Mouse (Mus musculus) embryo, embryonic 10 days (tissue): ENCODE measurements around the gene Spaca4.
A peak's percentile ranks its signal among the peaks of the same experiment; 100 is the strongest.

Experiments used
- DNase-seq: peaks from one replicate; pipeline ENCODE4 v3.0.0-alpha.2; 2015; ENCODE audit warnings: low spot score

The Spaca4 gene

DNA sequence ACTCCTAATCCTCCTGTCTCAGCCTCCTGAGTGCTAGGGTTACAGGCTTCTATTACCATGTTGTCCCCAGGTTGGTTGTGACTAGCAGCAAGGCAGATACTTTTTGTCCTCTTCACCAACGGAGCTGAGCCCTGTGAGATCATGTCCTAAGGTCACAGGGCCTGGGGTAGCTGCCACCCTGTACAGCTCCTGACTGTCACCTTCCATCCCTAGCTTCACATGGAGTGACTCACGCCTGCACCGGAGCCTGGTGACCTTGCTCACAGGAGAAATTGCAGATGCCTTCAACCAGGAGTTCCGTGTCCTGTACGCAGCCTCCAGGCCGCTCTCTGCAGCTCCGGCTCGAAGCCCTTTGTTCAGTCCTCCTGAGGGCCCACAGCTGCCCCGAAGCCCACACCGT is 806 bp upstream of the Spaca4 start:
- DNase-seq: no peak

GRCm38 (mm10) chr7:45725151-45725550 is 462 bp downstream of the Spaca4 start:
- DNase-seq: no peak

DNA sequence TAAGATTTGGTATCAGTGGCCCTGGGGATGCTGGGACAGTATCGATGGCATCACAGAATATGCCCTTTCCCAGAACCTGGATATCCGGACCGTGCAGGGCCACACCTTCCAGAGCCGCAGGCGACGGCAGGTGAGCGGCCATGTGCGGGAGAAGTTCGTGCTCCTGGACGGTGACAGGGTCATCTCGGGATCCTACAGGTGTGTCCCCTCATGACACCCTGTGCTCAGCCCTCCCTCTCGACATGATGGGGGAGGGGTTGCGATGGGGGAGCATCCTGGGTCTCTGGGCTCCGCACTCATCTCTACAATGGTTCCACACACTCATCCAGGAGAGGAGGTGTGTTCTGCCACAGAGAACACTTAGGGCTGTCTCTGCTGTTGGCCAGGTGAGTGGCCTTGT is 1.8 kb downstream of the Spaca4 start:
- DNase-seq: no peak

GRCm38 (mm10) chr7:45723301-45723700 is 2.3 kb downstream of the Spaca4 start:
- DNase-seq: no peak

GRCm38 (mm10) chr7:45722348-45722713 is 3.3 kb downstream of the Spaca4 start:
- no peak for DNase-seq

DNA sequence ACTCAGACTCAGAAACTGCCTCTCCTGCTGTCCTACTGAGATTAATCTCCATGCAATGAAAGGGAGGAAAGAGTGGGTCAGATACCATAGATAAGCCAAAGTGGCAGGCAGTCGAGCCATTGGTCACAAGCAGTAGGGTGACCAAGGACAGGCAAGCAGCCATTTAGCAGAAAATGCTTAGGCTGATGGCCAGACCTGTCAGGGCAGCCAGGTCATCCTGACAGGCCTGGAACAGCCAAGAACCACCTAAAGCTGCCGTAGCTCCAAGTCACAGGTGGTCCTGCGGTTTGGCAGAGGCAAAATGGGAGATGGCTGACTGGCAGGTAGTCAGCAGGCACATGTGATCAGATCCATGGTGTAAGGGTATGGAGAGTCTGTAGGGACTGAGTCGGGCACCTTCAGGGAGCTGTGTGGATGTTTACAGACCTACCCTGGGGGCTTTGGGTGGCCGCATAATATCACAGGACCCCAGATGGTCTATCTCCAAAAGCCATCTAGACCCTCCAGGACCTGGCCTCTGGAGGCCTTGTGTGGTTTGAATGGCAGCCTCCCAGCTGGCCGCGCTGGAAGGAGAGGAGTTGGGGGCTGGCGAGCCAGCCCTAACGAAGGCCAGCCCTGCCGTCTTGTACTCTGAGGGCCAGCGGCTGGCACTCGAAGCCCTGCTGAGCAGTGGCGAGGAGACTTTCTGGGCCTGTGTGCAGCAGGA is 3.8 kb downstream of the Spaca4 start:
- no peak for DNase-seq

DNA sequence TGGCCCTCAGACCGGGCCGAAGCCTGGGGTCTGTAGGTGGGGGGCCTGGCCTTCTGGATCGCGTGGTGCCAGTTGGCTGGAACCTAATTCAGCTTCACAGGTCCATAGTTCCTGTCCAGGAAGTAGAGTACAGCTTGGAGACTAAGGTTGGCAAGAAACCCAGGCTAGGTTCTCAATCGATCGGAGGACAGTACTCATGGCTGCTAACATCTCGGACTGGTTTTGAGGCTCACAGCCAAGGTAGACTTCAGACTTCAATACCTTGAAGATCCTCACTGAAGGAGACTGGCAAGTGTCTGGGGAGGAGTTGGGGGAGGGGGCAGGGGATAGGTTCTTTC is 4.4 kb downstream of the Spaca4 start:
- DNase-seq: no peak

DNA sequence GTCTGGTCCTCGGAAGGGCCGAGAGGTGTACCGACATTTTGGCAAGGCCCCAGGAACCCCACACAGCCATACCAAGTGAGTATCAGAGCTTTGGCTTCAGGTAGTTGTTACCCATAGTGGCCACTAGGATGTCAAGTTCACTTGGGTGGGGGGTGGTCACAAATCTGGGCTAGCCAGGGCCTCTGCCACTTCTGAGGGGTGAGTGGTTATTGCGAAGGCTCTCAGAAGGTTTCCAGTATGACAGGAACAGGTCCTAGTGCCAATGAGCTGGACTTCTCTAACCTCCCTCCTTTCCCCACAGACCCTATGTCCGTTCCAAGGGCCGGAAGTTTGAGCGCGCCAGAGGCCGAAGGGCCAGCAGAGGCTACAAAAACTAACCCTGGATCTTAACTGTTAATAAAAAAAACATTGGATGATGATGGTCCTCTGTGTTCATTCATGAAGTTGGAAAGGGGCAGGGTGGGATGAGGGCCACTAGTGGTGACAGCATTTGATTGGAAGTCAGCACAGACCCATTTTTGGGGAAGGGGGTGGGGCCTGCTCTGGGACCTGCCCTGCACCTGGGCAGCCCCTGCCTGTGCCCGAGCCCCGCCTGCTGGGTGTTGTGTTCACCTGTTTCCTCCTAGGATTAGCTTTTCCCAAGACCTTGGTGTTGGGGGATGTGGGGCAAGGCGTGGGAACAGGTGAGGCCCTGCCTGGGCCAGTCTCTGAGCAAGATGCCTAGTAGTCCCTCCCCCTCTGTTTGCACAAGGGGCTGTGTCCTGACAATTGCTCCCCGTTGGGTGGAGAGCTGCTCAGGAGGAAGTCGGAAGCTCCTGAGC is 5.0 kb downstream of the Spaca4 start, which contains the start of gene Fam83e:
Gene Fam83e (plus strand): TSS at position 800 of the 821 bp plus-strand sequence.
- DNase-seq: no peak

DNA sequence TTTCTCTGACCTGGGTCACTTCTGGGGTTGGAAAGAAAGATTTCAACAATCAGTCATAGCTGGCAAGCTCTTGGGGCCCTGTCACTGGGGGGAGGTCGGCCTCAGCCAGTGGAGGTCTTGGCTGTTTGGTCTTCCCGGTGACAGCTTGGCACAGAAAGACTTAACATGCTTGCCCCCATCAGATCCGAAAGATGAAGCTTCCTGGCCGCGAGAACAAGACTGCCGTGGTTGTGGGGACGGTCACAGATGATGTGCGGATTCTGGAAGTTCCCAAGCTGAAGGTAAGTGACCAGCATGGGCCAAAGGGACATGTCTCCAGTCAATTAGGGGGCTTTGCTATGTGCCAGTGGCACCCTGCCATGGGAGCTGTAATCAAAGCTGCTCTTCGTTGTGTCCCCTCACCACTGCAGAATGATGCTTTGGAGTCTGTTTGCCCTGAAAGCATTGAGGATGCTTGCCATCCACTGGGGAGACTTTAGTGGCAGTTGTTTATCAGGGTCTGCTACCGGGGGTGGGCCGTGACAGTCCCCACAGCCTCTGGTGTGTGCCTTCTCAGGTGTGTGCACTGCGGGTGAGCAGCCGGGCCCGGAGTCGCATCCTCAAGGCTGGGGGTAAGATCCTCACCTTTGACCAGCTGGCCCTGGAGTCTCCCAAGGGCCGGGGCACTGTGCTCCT is 5.7 kb downstream of the Spaca4 start:
- DNase-seq: no peak

DNA sequence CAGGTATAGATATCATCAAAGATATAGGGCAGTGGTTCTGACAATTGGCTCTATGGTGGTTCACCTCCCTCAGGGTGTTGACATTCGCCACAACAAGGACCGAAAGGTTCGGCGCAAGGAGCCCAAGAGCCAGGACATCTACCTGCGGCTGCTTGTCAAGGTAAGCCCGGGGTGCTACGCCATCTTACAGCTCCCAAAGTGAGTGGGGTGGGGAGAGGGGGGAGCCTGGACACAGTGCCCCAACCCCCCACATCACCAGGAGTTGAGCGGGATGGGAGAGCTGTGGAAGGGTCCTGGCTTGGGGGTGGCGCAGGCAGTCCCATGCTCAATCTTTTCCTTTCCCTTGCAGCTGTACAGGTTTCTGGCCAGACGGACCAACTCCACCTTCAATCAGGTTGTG is 6.4 kb downstream of the Spaca4 start:
- DNase-seq: no peak

DNA sequence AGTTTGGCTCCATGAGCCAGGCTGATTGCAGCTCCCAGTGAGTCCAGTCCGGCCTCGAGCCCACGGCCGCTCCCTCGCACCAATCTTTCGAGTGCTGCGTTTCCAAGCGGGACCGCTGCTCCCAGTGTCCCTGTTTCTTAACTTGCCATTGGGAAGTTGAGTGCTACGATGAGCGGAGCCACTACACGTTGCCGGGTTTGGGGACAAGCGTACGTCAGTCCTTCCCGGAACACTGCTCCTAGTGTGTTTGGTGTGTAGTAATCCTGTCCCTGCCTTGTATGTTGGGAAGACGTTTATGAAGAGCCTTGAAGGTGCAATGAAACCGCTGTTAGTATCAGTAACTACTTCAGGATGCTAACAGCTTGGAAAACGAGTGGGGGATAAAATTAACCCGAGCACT is 7.3 kb downstream of the Spaca4 start:
- DNase-seq: peak; percentile 37

DNA sequence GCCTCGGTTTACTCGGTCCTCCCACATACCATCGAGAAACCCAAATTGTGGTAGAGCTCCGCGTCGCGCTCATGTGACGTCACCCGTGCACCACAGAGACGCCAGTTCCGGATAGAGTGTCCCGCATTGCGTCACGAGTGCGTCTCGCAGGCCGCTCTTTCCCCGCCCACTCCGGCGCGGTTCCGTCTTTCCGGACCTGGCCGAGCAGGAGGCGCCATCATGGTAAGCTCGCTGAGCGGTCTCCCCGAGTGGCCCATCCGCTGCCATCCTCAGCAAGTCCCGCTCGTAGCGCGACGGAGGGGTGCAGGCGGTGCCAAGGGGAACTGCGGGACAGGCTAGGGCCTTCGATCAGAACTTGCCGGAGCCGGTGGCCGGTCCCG is 7.7 kb downstream of the Spaca4 start, which contains the start of gene Sphk2:
Gene Sphk2 (minus strand): TSS at position 85 of the 380 bp plus-strand sequence.
- peak; percentile 100 for DNase-seq

DNA sequence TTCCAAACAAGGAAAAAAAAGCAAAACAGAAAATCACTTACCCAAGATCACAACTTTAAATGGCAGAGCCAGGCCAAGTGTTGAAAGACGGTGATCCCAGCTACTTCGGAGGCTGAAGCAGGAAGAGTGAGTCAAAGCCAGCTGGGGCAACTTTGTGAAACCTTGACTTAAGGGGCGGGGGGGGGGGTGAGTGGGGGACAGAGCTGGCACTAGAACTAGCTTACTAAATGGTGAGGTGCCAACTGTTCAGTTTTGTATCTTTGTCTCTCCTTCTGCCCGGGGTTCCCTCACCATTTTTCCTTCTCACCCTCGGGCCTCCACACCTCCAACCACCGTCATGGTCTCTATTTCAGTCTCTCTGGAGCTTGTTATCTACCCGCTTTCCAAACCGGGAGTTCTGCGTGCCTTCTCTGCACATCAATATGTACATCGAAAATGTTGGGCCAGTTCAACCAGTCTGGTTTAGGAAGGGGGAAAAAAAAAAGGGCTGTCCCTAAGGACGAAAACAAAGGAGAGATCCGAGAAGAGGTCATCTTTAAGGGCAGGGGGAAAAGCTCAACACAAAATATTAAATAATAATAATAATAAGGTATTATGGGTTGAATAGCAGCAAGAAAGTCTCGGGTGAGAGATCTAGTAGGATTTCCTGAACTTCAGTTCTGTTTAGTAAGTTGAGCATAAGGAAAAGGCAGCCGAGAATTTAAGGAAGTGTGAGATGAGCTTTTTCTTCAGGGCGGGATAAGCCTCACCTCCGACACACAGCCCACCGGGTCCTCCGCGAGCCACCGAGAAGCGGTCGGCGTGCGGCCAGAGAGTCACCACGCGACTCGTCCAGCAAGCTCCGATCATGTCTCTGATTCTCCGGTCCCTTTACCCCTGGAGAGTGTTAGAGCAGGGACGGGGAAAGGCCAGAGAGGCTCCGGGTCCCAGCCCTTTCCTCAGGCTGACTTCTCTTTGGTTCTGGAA is 8.4 kb downstream of the Spaca4 start:
- DNase-seq: no peak

DNA sequence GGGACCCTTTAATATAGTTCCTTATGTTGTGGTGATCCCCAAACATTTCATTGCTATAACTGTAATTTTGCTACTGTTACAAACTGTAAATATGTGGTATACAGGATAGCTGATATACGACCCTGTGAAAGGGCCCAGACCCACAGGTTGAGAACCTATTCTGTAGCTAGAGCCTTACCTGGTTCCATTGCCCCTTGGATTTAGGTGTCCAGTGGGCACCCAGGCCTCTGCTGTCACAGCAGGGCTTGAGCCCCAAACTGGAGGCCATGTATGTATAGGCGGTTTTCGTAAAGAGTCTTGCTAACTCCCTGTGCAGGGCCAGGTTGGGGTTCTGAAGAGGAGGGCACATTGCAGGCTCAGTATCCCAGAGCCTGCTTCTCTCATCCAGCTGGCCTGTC is 9.2 kb downstream of the Spaca4 start:
- DNase-seq: no peak

DNA sequence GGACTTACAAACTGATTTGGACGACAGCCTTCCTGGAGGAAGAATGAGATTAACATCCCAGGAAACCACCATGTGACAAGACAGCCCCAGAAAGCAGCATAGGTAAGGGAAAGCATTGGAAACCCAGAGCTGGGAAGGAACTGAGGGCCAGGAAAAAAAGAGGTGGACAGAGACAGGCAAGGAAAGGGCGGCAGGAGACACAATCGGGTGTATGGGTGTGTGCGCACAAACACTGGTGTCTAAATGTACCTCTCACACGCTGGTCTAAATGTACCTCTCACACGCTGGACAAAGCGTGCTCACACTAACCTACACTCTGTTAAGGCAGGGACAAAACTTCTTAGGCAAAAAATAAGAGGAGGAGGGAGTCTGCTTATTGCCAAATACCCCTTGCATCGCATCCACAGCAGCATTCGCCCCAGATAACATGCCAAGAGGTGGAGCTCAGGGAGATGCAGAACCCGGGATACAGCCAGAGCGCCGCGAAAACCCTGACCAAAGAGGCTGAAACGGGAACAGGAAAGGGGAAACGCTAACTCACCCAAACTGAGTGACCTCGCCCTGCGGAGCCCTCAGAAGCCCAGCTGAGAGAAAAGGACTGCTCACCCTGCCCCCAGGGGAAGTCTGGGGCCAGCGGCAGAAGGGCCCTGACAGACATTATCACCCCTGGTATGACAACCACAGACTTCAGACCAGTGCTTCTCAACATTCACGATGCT is 9.7 kb downstream of the Spaca4 start:
- DNase-seq: no peak

- DNase-seq: peak; percentile 97
Measured at GRCm38 (mm10) chr7:45715090-45715708, 10.4 kb downstream of the Spaca4 start, which contains the start of gene Rpl18. Gene Rpl18, plus strand, starts transcription at chr7:45715457.

DNA sequence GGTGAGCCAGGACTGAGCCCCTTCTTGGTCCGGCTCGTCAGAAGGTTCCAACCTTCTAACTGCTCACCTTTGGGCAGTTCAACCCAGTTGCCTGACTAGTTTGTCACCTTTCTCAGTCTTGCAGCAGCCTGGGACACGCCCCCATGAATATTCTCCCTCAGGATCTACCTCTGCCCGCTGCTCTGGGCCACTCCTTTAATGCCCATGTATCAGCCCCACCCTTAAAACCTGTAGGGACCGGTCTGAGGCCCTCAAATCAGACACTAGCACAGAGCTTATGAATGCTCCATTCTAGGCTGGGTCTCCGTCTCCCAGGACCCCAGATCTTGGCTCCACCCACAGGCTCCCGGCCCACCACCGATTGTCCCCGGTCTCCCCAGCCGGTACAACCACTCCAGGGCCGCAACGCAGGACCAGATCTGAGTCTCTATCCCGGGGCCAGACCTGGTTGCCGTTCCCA is 11.0 kb downstream of the Spaca4 start:
- no peak for DNase-seq

- DNase-seq: no peak
Measured at GRCm38 (mm10) chr7:45713881-45714520, 11.6 kb downstream of the Spaca4 start.

DNA sequence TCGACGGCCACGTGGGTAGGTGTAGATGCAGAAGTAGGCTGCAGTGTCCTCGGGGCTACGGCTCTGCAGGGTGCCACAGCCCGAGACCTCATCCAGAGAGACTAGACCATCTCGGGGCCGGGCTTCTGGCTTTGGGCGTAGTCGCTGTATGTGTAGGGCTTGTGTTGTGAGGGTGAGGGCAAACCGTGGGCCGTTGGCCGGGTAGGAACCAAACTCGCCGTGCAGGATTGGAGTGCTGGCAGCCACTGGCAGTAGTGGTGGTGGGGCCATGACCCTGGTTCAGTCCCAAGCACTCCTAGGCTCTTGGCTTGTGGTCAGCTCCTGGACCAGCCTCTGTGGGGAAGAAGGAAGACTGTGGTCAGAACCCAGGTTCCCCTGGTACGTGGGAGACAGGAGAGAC is 12.2 kb downstream of the Spaca4 start:
- no peak for DNase-seq
